Mouse (Mus musculus): ENCODE measurements around the gene Car9. TPM values are rescaled to one million over a fixed set of nuclear protein-coding genes. Genes with fewer than 3 reads are reported as not detected.

Gene Car9
- polyA plus RNA-seq, 1 experiment: 10.7 TPM

- Histone ChIP-seq H3K79me2 (ENCODE audit: control insufficient read depth, insufficient read depth) (no peaks in the 10 kb centered on the region), H3K27me3 (ENCODE audit: control insufficient read depth, insufficient read depth, insufficient read length) (no peaks in the 10 kb centered on the region), H3ac (ENCODE audit: control insufficient read depth, insufficient read length) (no peak overlapping the region), H3K36me3 (ENCODE audit: control insufficient read depth, insufficient read depth) (peaks cover 20% of the 10 kb centered on the region), H3K4me2 (ENCODE audit: low read depth) (no peak overlapping the region), H3K4me3 (no peak overlapping the region)
- TF ChIP-seq TCF12 (IDR thresholded peaks at IDR 0.05; ENCODE audit: insufficient read depth, poor library complexity, severe bottlenecking) (no peak), SRF (IDR thresholded peaks at IDR 0.05; ENCODE audit: control insufficient read depth, insufficient read length, low read depth) (no peak), TCF3 (IDR thresholded peaks at IDR 0.05; ENCODE audit: insufficient read length, low read depth) (no peak), REST (IDR thresholded peaks at IDR 0.05; ENCODE audit: insufficient read depth, insufficient read length) (no peak), MAX (IDR thresholded peaks at IDR 0.05; ENCODE audit: low read depth) (no peak), USF1 (IDR thresholded peaks at IDR 0.05; ENCODE audit: low read depth) (no peak), CEBPB (IDR thresholded peaks at IDR 0.05; ENCODE audit: insufficient read depth, poor library complexity, severe bottlenecking) (no peak), POLR2AphosphoS2 (IDR thresholded peaks at IDR 0.05; ENCODE audit: insufficient read length, low read depth) (no peak), MYOD1 (IDR thresholded peaks at IDR 0.05; ENCODE audit: control insufficient read depth in 1 of 3, insufficient read length in 2 of 3, low read depth in 2 of 3) (no peak), MYOG (IDR thresholded peaks at IDR 0.05; ENCODE audit: control insufficient read depth in 1 of 3, insufficient read depth in 1 of 3, insufficient read length in 2 of 3, low read depth in 2 of 3) (no peak), E2F4 (IDR thresholded peaks at IDR 0.05; ENCODE audit: insufficient read depth) (no peak), POLR2A (IDR thresholded peaks at IDR 0.05; ENCODE audit: insufficient read length, low read depth) (no peak)
Observed at GRCm38 (mm10) chr4:43527880-43528279, 21.1 kb downstream of the Car9 start.

- H3K27me3 ChIP-seq (ENCODE audit: control insufficient read depth, insufficient read depth, insufficient read length): no peaks in the 10 kb centered on the region
- H3ac ChIP-seq (ENCODE audit: control insufficient read depth, insufficient read length): no peak overlapping the region
- no peak for TF ChIP-seq MAX (IDR thresholded peaks at IDR 0.05; ENCODE audit: low read depth)
- TF ChIP-seq TCF3 (IDR thresholded peaks at IDR 0.05; ENCODE audit: insufficient read length, low read depth): no peak
- no peak for TF ChIP-seq SRF (IDR thresholded peaks at IDR 0.05; ENCODE audit: control insufficient read depth, insufficient read length, low read depth)
- no peak for TF ChIP-seq POLR2AphosphoS2 (IDR thresholded peaks at IDR 0.05; ENCODE audit: insufficient read length, low read depth)
- no peak for TF ChIP-seq TCF12 (IDR thresholded peaks at IDR 0.05; ENCODE audit: insufficient read depth, poor library complexity, severe bottlenecking)
- no peak for TF ChIP-seq REST (IDR thresholded peaks at IDR 0.05; ENCODE audit: insufficient read depth, insufficient read length)
- no peak for TF ChIP-seq USF1 (IDR thresholded peaks at IDR 0.05; ENCODE audit: low read depth)
- TF ChIP-seq MYOG (IDR thresholded peaks at IDR 0.05; ENCODE audit: control insufficient read depth in 1 of 3, insufficient read depth in 1 of 3, insufficient read length in 2 of 3, low read depth in 2 of 3): no peak
- peaks cover 25% of the 10 kb centered on the region for H3K36me3 ChIP-seq (ENCODE audit: control insufficient read depth, insufficient read depth)
- no peak overlapping the region for H3K4me2 ChIP-seq (ENCODE audit: low read depth)
- H3K4me3 ChIP-seq: no peak overlapping the region
- H3K79me2 ChIP-seq (ENCODE audit: control insufficient read depth, insufficient read depth): no peaks in the 10 kb centered on the region
Observed at GRCm38 (mm10) chr4:43528487-43528886, 21.7 kb downstream of the Car9 start.

GRCm38 (mm10) chr4:43530081-43530501 lies 23.3 kb downstream of the Car9 start:
- Histone ChIP-seq H3K36me3 (ENCODE audit: control insufficient read depth, insufficient read depth) (peaks cover 41% of the 10 kb centered on the region), H3K4me3 (no peak overlapping the region), H3ac (ENCODE audit: control insufficient read depth, insufficient read length) (no peak overlapping the region), H3K79me2 (ENCODE audit: control insufficient read depth, insufficient read depth) (no peaks in the 10 kb centered on the region), H3K27me3 (ENCODE audit: control insufficient read depth, insufficient read depth, insufficient read length) (no peaks in the 10 kb centered on the region), H3K4me2 (ENCODE audit: low read depth) (no peak overlapping the region)
- TF ChIP-seq MYOD1 (IDR thresholded peaks at IDR 0.05; ENCODE audit: control insufficient read depth in 1 of 3, insufficient read length in 2 of 3, low read depth in 2 of 3) (peak; percentile 61 to 82 (median 68)), MYOG (IDR thresholded peaks at IDR 0.05; ENCODE audit: control insufficient read depth in 1 of 3, insufficient read depth in 1 of 3, insufficient read length in 2 of 3, low read depth in 2 of 3) (peak; percentile 56 to 72 (median 70)), POLR2A (IDR thresholded peaks at IDR 0.05; ENCODE audit: insufficient read length, low read depth) (no peak), POLR2AphosphoS2 (IDR thresholded peaks at IDR 0.05; ENCODE audit: insufficient read length, low read depth) (peak; percentile 73), TCF3 (IDR thresholded peaks at IDR 0.05; ENCODE audit: insufficient read length, low read depth) (no peak), MAX (IDR thresholded peaks at IDR 0.05; ENCODE audit: low read depth) (no peak), CEBPB (IDR thresholded peaks at IDR 0.05; ENCODE audit: insufficient read depth, poor library complexity, severe bottlenecking) (no peak), REST (IDR thresholded peaks at IDR 0.05; ENCODE audit: insufficient read depth, insufficient read length) (no peak), SRF (IDR thresholded peaks at IDR 0.05; ENCODE audit: control insufficient read depth, insufficient read length, low read depth) (no peak), E2F4 (IDR thresholded peaks at IDR 0.05; ENCODE audit: insufficient read depth) (no peak), TCF12 (IDR thresholded peaks at IDR 0.05; ENCODE audit: insufficient read depth, poor library complexity, severe bottlenecking) (no peak), USF1 (IDR thresholded peaks at IDR 0.05; ENCODE audit: low read depth) (no peak)

GRCm38 (mm10) chr4:43530581-43530980 lies 23.8 kb downstream of the Car9 start:
- TF ChIP-seq CEBPB (IDR thresholded peaks at IDR 0.05; ENCODE audit: insufficient read depth, poor library complexity, severe bottlenecking) (no peak), POLR2AphosphoS2 (IDR thresholded peaks at IDR 0.05; ENCODE audit: insufficient read length, low read depth) (peak; percentile 67), MYOD1 (IDR thresholded peaks at IDR 0.05; ENCODE audit: control insufficient read depth in 1 of 3, insufficient read length in 2 of 3, low read depth in 2 of 3) (no peak), USF1 (IDR thresholded peaks at IDR 0.05; ENCODE audit: low read depth) (no peak), SRF (IDR thresholded peaks at IDR 0.05; ENCODE audit: control insufficient read depth, insufficient read length, low read depth) (no peak), MYOG (IDR thresholded peaks at IDR 0.05; ENCODE audit: control insufficient read depth in 1 of 3, insufficient read depth in 1 of 3, insufficient read length in 2 of 3, low read depth in 2 of 3) (no peak), MAX (IDR thresholded peaks at IDR 0.05; ENCODE audit: low read depth) (no peak)
- no peak overlapping the region for H3K4me3 ChIP-seq

GRCm38 (mm10) chr4:43533270-43533669 lies 26.5 kb downstream of the Car9 start:
- TF ChIP-seq USF1 (IDR thresholded peaks at IDR 0.05; ENCODE audit: low read depth) (no peak), POLR2AphosphoS2 (IDR thresholded peaks at IDR 0.05; ENCODE audit: insufficient read length, low read depth) (no peak), TCF3 (IDR thresholded peaks at IDR 0.05; ENCODE audit: insufficient read length, low read depth) (no peak), CEBPB (IDR thresholded peaks at IDR 0.05; ENCODE audit: insufficient read depth, poor library complexity, severe bottlenecking) (no peak), E2F4 (IDR thresholded peaks at IDR 0.05; ENCODE audit: insufficient read depth) (no peak), POLR2A (IDR thresholded peaks at IDR 0.05; ENCODE audit: insufficient read length, low read depth) (no peak), REST (IDR thresholded peaks at IDR 0.05; ENCODE audit: insufficient read depth, insufficient read length) (no peak), MYOD1 (IDR thresholded peaks at IDR 0.05; ENCODE audit: control insufficient read depth in 1 of 3, insufficient read length in 2 of 3, low read depth in 2 of 3) (no peak), SRF (IDR thresholded peaks at IDR 0.05; ENCODE audit: control insufficient read depth, insufficient read length, low read depth) (no peak), MAX (IDR thresholded peaks at IDR 0.05; ENCODE audit: low read depth) (no peak), MYOG (IDR thresholded peaks at IDR 0.05; ENCODE audit: control insufficient read depth in 1 of 3, insufficient read depth in 1 of 3, insufficient read length in 2 of 3, low read depth in 2 of 3) (no peak), TCF12 (IDR thresholded peaks at IDR 0.05; ENCODE audit: insufficient read depth, poor library complexity, severe bottlenecking) (no peak)
- no peak overlapping the region for H3K4me2 ChIP-seq (ENCODE audit: low read depth)
- H3K4me3 ChIP-seq: no peak overlapping the region

More at GRCm38 (mm10) chr4:43530581-43530980, 23.8 kb downstream of the Car9 start:
- no peaks in the 10 kb centered on the region for H3K79me2 ChIP-seq (ENCODE audit: control insufficient read depth, insufficient read depth)
- no peaks in the 10 kb centered on the region for H3K27me3 ChIP-seq (ENCODE audit: control insufficient read depth, insufficient read depth, insufficient read length)
- H3ac ChIP-seq (ENCODE audit: control insufficient read depth, insufficient read length): no peak overlapping the region
- no peak overlapping the region for H3K4me2 ChIP-seq (ENCODE audit: low read depth)
- H3K36me3 ChIP-seq (ENCODE audit: control insufficient read depth, insufficient read depth): peaks cover 46% of the 10 kb centered on the region

More at GRCm38 (mm10) chr4:43533270-43533669, 26.5 kb downstream of the Car9 start:
- Histone ChIP-seq H3K36me3 (ENCODE audit: control insufficient read depth, insufficient read depth) (peaks cover 62% of the 10 kb centered on the region), H3K79me2 (ENCODE audit: control insufficient read depth, insufficient read depth) (no peaks in the 10 kb centered on the region), H3ac (ENCODE audit: control insufficient read depth, insufficient read length) (no peak overlapping the region), H3K27me3 (ENCODE audit: control insufficient read depth, insufficient read depth, insufficient read length) (no peaks in the 10 kb centered on the region)

Data from myocyte (in vitro differentiated cells).